Mouse (Mus musculus) embryo, embryonic 9.5 days (tissue): ENCODE measurements around the gene Trpv4.
A peak's percentile ranks its signal among the peaks of the same experiment; 100 is the strongest.

Experiments
- DNase-seq: peaks from one replicate; pipeline ENCODE4 v3.0.0-alpha.2; 2017; ENCODE audit errors: extremely low spot score

The Trpv4 gene

DNA sequence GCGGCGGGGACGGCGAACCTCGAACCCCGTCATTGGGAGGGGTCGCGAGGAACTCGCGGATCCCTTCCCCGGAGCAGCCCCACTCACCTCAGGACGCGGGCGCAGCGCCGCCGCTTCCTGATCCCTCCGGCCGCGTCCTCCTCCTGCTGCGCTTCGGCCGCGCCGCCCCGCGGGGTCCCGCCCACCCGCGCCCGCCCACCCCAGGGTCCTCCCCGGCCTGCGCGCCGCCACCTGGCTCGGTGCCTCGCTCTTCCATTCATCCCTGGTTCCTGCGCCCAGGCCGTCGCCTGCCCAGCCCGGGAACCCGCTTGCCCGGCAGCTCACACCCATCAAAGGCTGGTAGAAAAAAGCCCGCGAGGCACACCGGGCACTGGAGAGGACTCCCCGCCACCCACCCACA is at the start of gene Trpv4:
Gene Trpv4 (minus strand): TSS at position 167 of the 400 bp plus-strand sequence.
- no peak for DNase-seq

DNA sequence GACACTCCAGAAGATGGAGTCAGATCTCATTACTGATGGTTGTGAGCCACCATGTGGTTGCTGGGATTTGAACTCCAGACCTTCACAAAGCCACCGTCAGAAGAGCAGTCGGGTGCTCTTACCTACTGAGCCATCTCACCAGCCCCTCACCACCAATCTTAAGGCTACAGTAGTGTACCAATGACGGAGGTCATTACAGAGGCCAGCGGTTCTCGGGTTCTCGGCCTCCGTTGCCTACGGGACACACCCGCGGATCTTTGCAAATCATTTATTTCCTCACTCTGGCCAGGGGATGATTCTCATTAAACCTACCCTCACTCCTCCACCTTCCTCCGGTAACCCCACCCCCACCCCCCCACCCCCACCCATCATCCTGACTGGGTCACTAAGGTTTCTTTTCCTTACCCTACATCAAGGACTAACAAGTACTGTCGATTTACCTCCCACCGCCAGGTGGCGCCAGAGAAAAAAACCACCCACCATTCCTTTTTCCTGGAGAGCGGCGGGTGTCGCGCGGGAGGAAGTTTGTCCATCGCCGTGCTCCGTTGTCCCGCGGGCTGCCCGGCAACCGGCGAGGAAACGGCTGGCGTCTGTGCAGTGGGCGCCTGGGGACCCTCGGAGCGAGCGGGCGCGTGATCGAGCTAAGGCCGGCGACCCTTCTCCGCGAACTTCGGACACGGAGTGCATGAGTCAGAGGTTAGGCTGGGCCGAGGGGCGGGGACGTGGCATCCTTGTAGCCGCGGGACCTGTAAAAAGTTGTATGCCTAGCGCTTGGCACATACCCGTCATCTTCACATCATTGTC is 49.2 kb upstream of the Trpv4 start, which contains the start of gene Tchp:
Gene Tchp (plus strand): TSS at position 496 of the 804 bp plus-strand sequence.
- peak; percentile 97 for DNase-seq

DNA sequence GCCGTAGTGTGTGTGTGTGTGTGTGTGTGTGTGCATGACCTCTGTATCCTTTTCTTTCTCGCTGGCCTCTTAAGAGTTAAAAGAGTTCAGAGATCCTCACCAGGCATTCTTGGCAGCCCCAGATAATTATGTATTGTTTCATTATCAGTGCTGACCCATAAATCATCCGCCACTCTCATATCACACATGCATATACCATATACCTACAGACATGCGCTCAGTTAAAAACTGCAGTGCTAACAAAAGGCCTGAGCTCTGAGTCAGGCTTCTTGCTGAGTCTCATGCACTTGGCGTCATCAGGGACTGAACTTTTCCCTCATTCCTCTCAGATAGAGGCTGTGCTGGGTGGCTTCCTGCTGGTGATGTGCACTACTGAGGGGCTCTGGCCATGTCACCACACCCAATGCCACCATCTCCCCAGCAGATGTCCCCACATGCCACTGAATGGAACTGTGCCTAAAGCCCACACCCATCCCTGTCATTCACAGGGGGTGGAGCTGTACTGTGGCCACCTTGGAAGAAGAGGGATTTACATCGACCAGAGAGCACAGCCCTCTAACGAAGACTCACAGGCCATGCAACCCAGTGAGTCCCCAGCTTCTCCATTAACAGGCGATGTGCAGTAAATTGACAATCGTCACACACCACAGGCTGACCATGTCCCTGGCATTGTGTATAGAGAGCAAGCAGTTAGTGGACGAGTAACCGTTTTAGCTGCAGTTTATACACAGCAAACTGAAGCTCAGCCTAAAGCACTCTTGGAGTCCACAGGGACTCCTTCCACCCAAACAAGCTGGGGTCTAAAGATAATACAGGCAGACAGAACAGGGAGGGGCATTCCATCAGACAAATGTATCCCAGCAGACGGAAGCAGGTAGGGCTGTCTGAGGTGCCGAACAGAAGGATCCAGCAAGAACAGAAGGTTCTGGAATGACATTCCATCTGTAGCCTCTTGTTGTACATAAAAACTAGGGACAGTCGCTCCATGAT is 44.5 kb upstream of the Trpv4 start:
- DNase-seq: peak; percentile 52

DNA sequence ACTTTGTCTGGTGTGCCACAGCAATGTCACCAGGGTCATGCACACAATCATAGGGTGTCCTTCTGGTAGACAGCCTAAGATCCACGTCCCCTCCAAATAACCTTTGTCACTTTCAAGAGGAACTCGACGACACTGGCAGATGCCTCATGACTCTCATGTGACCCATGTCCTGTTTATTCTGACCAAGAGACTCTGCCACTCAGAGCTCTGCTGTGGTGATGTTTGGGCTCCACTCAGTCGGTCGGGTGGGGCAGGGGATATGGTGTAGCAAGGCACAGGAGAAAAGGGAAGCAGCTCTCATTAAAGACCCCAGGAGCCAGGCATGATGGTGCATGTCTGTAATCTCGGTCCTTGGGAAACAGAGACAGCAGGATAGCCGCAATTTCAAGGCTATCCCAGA is 40.8 kb upstream of the Trpv4 start:
- DNase-seq: no peak

DNA sequence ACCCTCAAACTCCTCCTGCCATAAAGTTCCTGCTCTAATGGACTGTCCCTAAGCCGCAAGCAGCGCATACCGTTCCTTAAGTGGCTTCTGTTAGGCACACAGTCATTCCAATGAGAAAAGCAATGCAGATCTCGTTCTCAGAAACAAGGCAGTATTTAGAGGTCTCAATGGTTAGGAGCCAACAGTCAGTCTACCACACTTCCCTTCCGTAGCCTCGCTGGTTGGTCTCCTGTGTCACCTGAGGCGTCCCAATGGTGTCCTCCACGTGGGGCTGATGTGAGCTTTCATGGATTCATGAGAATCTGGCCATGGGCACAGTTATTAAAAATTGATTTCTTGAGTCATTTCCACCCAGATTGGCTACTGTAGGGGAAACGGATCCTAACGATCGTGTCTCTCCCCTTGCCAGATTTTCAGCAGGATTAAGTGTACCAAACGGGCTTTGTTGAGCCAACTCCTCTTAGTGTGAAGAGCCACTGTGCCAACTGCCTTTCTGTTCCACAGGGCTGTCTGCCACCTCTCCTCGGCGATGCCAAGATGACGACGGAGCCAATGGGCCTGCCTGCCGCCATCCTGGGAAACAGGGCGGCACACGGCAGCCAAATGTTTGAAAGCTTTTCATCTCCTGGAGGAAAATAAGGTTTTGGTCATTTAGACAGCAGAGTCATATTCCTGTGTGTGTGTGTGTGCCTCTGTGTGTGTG is 40.0 kb upstream of the Trpv4 start:
- DNase-seq: no peak

DNA sequence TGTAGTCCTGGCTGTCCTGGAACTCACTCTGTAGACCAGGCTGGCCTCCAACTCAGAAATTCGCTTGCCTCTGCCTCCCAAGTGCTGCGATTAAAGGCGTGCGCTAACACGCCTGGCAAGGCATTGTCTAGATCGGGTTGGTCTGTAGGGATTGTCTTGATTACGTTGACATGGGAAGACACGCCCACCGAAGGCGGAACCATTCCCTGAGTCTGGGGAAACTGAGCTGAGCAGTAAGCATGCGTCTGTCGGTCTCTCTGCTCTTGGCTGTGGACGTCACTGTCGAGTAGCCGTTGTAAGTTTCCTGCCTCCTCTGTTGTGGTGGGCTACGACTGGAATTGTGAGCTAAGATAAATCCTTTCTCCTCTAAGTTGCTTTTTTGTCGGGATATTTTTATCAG is 38.7 kb upstream of the Trpv4 start:
- no peak for DNase-seq

DNA sequence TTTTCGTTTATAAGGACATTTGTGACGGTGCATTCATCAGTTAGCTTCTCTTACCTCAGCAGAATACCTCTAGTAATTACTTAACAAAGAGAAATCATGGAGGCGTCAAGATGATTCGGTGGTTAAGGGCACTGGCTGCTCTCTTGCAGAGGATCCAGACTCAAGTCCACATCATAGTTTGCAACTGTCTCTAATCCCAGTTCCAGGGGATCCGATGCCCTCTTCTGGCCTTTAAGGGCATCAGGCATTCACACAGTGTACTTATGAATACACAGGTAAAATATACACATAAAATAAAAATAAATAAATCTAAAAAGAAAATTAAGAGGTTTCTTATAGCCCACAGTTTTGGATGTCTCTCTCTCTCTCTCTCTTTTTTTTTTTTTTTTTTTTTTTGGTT is 37.6 kb upstream of the Trpv4 start:
- no peak for DNase-seq

DNA sequence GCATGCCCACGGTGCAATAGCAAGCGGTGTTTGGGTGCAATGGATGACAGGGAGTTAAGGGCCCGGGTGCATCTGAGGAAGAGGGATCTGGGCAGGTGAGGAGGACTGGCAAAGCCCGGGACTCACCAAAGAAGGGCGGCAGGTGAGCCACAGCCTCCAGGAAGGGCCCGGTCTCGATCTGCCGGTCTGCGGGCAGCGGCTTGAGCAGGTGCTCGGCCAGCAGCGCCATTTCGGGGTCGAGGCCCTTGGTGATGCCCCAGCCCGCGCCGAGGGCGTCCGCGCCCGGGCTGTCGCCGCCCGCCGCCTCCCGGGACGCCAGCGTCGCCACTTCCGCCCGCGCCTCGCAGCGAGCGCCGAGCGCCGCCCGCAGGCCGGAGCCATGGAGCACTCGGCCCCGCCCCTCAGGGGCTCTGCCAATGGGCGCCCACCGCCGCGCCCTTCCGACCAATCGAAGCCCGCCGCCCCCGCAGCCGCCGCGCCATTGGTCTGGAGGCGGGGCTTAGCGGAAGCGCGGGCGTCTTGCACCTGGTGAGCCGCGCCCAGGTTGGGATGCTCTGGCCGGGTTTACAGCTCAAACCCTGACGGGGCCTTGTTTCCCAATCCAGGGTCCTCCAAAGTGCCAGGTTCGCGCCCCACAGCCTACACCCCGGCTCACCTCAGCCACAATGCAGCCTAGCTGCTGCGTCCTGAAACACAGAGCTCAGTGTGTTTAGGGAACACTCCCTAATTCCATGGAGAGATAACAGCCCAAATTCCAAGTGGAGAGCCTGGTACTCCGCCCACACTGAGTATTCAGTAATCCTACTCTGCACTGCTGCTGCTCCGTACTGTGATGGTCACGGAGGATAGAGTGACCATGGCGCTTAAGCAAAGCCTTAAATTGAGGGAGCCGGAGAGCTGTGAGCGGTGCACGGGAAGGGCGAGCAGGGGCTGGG is 32.7 kb upstream of the Trpv4 start, which contains the start of gene Gltp:
Gene Gltp (minus strand): TSS at position 352 of the 935 bp plus-strand sequence.
- peak; percentile 91 for DNase-seq

DNA sequence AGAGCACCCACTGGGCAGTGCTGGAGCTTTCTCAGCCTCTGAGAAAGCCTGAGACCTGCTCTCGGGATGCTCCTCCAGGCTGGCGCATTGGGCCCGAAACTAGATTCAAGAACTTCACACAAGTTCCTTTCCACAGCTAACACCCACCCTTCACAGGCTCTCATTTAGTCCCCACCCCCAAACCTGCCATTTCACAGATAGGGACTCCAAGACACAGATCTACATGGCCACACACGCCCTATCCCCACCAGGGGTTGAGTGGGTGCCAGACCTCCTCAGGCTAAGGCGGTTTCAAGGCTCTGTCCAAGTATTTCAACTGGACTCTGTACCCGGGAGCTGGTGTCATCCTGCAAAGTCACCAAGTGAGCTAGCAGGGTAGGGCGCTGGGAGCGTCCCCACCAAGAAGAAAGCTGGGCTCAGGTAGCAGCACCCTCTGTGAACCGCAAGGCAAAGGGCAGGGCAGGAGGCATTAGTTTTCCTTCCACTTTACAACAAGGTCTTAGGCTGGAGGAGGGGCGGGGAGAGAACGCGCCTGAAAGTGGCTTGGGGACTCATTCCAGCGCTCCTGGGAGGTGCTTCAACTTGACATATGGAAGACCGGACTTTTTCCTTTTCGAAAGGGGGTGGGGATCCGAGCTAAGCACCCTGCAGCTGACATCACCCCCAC is 31.6 kb upstream of the Trpv4 start:
- DNase-seq: no peak

DNA sequence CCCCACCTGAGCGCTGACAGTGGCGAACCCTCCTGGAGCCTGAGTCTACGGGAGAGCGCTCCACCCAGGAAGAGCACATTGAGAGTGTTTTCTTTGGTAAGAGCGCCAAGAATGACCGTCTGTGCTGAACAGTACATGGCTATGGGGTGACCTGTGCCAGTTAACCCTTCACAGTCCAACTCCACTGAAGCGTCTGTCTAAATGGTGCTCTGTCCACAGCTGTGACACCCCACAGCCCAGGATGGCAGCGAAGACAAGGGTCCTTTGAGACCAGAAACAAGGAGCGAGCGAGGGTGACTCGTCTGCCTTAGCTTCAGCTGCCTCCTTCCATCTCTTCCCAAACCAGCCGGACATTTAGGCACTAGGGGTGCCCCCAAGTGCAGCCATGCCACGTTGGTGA is 30.5 kb upstream of the Trpv4 start:
- no peak for DNase-seq

DNA sequence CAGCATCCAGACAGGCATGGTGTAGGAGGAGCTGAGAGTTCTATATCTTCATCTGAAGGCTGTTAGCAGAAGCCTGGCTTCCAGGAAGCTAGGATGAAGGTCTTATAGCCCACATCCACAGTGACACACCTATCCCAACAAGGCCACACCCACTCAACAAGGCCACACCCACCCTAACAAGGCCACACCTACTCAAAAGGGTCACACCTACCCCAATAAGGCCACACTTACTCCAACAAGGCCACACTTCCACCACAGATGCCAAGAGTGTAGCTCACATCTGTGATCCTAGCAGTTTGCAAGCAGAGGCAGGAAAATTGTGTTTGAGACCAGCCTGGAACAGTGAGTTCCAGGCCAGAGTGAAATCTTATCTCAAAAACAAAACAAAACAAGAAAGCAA is 29.7 kb upstream of the Trpv4 start:
- DNase-seq: no peak

DNA sequence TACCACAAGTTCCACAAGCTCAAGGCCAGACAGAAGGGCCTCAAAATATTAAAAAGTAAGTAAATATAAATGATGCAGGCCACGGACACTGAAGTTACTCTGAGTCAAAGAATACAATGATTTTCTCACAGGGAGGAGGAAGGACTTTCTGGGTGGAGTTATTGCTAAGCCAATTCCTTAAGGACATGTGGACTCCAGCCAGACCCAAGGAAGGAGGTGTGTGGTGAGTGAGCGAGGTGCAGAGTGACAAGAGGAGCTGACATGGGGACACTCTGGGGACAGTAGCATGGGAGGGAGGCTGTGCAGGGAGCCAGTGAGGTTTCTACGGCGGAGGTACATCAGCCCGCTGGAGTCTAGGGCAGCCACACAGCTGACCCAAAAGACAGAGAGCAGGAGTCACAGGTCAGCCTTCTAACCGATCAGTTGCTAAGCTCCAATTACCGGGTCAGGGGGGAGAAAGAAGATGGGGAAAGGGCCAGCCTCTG is 28.5 kb upstream of the Trpv4 start:
- no peak for DNase-seq

DNA sequence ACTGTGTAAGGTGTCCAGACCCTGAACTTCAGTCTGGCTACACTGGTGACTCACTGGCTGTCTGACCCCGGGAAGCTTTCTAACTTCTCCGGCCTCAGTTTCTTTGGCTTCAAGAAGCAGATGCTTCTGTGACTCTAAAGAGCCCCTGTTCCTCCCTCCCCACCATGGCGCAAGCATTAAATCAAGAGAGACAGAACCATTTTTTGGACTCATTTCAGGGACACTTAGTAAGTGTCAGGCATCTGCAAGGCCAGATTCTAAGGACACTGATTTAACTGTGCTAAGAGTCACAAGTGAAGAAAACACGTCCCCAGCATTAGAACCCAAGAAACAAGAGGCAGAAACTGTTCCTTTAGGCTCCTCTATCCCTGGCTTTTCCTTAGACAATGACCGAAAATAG is 27.8 kb upstream of the Trpv4 start:
- DNase-seq: no peak

DNA sequence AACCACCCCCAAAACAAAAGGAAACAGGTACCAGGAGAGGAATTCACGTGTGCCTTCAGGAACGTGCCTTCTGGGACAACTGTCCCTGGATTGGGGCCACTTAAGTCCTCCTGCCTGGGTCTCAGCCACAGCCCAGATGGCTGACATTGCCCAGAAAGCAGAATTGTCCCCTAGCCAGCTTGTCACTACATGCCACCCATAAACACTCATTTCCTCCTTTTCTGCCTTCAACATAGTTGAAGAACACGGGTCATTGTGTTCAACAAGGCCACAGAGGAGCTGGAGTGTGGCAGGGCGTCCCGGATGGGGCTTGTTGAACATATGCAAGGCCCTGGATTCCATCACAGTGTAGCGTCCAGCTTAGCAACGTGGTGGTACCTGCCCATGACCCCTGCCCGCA is 23.5 kb upstream of the Trpv4 start:
- DNase-seq: no peak

DNA sequence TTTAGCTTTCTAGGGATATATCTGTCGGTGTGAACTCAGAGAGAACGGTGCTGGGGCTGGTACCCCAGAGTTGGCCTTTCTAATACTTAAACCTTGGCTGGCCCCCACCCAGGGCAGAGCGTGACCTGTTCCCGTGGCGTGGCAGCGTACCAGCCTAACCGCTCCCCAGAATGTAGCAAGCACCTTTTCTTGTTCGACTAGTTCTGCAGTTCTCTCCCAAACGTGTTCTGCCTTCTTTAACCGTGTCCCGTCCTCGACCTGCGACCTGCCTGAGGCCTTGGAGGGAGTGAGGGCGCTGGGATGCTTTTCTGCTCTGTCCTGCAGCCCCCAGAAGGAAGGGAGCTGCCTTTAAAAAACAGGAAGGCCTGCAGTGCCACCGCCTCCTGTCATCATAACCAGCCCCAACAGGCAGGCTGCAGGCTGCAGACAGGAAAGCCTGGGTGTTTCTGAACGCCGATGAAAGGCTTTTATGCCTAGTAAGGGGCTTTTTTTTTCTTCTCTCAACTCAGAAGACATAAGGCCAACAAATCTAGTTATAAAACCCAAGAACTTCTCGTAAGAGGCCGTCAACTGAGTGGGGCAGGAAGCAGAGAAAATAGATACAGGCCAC is 22.6 kb upstream of the Trpv4 start:
- no peak for DNase-seq

DNA sequence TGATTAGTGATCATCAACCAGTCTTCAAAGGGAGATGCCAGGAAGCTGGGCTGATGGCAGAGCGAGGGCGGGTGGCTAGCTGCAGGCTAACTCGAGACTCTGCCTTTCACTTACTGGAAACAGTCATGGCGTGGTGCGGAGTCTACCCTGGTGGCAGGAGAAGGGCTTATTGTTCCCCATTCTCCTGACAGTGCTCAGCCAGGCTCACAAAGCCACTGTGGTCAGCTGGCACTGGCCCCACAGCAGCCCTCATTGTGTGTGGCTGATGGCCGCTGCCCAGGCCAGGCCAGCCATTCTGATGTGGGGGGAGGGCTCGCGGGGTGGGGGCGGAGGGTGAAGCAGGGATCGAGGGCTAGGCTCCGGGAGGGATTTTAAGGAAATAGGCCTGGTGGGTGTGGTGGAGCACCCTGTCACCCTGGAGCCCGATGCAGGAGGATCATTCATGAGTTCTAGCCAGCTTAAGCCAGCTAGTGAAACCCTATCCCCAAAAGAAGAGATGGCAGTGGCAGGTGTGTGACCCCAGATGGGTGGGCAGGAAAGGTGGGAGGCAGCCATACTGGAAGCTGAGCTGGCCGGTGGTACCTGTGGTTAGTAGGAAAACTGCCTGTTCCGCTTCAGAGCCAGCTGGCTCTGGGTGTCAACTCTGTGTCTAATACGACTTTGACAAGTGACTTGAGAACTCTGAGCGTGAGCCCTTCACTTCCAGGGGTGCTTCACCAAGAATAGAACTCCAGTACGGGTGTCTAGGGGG is 21.8 kb upstream of the Trpv4 start:
- no peak for DNase-seq

DNA sequence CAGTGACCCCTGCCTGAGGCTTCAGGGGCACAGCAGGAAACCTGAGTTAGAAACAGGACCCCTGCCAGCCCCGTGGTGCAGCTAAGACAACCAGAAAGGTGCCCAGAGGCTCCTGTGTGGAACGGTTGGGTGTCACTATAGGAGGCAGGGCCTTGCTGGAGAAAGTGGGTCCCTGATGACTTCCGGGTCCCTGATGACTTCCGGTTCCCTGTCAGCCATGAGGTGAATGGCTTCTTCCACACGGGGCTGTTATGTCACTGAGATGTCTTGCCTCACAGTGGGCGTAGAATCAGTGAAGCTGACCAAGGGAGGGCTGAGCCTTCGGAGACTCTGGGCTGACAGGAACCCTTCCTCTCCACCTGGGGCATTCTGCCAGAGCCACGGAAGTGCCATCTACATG is 16.4 kb upstream of the Trpv4 start:
- DNase-seq: no peak

DNA sequence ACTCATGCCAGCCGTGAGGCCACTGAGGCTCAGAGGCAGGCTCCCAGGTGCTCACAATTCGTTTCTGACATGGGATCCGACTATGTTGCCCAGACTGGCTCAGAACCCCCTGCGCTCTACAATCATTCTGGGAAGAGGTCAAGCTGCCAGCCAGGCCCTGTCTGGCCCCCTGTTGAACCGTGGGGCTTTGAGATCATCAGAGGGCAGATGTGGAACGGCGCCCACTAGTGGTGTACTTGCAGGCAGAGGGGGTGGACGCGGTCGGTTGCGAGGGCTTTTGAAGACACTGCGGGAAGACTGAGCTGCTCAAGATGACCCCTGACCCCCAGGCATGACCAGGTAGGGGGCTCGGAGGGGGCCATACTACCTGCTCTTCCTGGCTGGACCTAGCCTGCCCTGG is 14.9 kb upstream of the Trpv4 start:
- DNase-seq: no peak

DNA sequence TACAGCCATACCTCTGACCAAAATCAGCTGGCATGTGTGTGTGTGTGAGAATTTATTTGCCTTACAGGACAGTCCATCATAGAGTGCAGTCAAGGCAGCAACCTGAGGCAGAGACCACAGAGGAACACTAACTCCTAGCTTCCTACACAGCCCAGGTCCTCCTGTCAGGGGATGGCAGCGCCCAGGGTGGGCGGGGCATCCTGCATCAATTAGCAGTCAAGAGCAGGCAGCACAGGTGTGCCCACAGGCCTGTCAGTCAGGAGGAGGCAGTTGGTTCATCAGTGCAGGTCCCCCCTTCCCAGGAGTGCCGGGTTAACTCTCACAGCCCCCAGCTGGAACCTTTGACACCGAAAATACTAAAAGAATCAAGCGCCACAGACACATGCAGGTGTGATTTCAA is 10.8 kb upstream of the Trpv4 start:
- DNase-seq: no peak
